ENCODE assay signal across 24 mouse cellular contexts in genomic region chr8:119737093-119737900, GRCm38 (mm10). TPM values are rescaled to one million over a fixed set of nuclear protein-coding genes. Genes with fewer than 3 reads are reported as not detected.
"Had no signal": no experiment of that assay in that cellular context is flagged by ENCODE, and none has a peak within 500 bp of the region (broad histone marks: within the 10 kb centered on the region; RNA-seq: fewer than 3 reads in every experiment).

No protein-coding gene starts in this region.

- H3K27me3 ChIP-seq: kidney, embryonic 15.5 days; limb, embryonic 12.5 days; limb, embryonic 15.5 days; liver, embryonic 15.5 days; neural tube, embryonic 13.5 days; stomach, embryonic 15.5 days had no signal

- H3K27ac ChIP-seq: kidney, embryonic 15.5 days; limb, embryonic 12.5 days; limb, embryonic 15.5 days; liver, embryonic 15.5 days; midbrain, embryonic 10.5 days; midbrain, embryonic 13.5 days; neural tube, embryonic 13.5 days; stomach, embryonic 15.5 days had no signal

- H3K4me2 ChIP-seq: kidney, embryonic 15.5 days; limb, embryonic 12.5 days; limb, embryonic 15.5 days; liver, embryonic 15.5 days; lung, embryonic 14.5 days; midbrain, embryonic 13.5 days; neural tube, embryonic 13.5 days; stomach, embryonic 15.5 days had no signal

- H3K9ac ChIP-seq: kidney, embryonic 15.5 days; limb, embryonic 12.5 days; limb, embryonic 15.5 days; liver, embryonic 15.5 days; lung, embryonic 14.5 days; midbrain, embryonic 13.5 days; neural tube, embryonic 13.5 days; stomach, embryonic 15.5 days had no signal

- ATAC-seq: midbrain, embryonic 13.5 days; midbrain, embryonic 16.5 days had no signal

- DNase-seq: kidney, adult 11 months; kidney, adult 8-10 months; kidney, postnatal 10 days; kidney, postnatal 36 days; left cerebral cortex, postnatal 4 days; lung, embryonic 14.5 days; lung, postnatal 14 days; retina, postnatal 1 day; right cerebral cortex, postnatal 25 days; spleen, adult 18-20 months; thymus, postnatal 25 days had no signal

- H3K4me3 ChIP-seq: kidney, embryonic 15.5 days; limb, embryonic 12.5 days; limb, embryonic 15.5 days; liver, embryonic 15.5 days; megakaryocyte, embryonic 14.5 days; midbrain, embryonic 10.5 days; midbrain, embryonic 13.5 days; myocyte; neural tube, embryonic 13.5 days; stomach, embryonic 15.5 days had no signal

- H3K36me3 ChIP-seq: kidney, embryonic 15.5 days; limb, embryonic 12.5 days; limb, embryonic 15.5 days; liver, embryonic 15.5 days; midbrain, embryonic 10.5 days; midbrain, embryonic 13.5 days; neural tube, embryonic 13.5 days; stomach, embryonic 15.5 days had no signal

- H3K4me1 ChIP-seq: limb, embryonic 12.5 days; limb, embryonic 15.5 days; neural tube, embryonic 13.5 days had no signal

- H3K9me3 ChIP-seq: kidney, embryonic 15.5 days; limb, embryonic 12.5 days; limb, embryonic 15.5 days; liver, embryonic 15.5 days; megakaryocyte, embryonic 14.5 days; midbrain, embryonic 10.5 days; midbrain, embryonic 13.5 days; neural tube, embryonic 13.5 days; stomach, embryonic 15.5 days had no signal

RNA-seq across cellular contexts. Expression of gene Atp2c2, which starts 37.5 kb away (rescaled TPM):
- total RNA-seq: monocyte, adult 5-6 weeks; neutrophil, adult 5-6 weeks had no signal
- polyA plus RNA-seq: midbrain, embryonic 13.5 days had no signal
